Mouse (Mus musculus) adipocyte (in vitro differentiated cells): ENCODE measurements around the gene Nras.

Experiments
- DNase-seq: peaks from one replicate; pipeline ENCODE4 v3.0.0-alpha.2; 2016; ENCODE audit warnings: low spot score

Gene Nras

GRCm38 (mm10) chr3:103058207-103059157 is at the start of gene Nras:
Gene Nras, plus strand, starts transcription at chr3:103058285.
- peak; percentile 95 for DNase-seq

- DNase-seq, result no peak
Observed at GRCm38 (mm10) chr3:103017350-103017749, 40.7 kb upstream of the Nras start.

GRCm38 (mm10) chr3:103019462-103019861 is 38.6 kb upstream of the Nras start:
- DNase-seq, result no peak

- peak; percentile 99 for DNase-seq
Observed at GRCm38 (mm10) chr3:103020249-103020942, 37.7 kb upstream of the Nras start, which contains the start of gene Csde1. Gene Csde1, plus strand, starts transcription at chr3:103020426.

- DNase-seq, result peak; percentile 91
Observed at GRCm38 (mm10) chr3:103020943-103021638, 37.0 kb upstream of the Nras start.

GRCm38 (mm10) chr3:103026174-103026573 is 31.9 kb upstream of the Nras start:
- DNase-seq, result peak; percentile 18

- DNase-seq, result no peak
Observed at GRCm38 (mm10) chr3:103040285-103040684, 17.8 kb upstream of the Nras start.

GRCm38 (mm10) chr3:103040861-103041379 is 17.2 kb upstream of the Nras start:
- DNase-seq, result no peak

- peak; percentile 8 for DNase-seq
Observed at GRCm38 (mm10) chr3:103056016-103056595, 2.0 kb upstream of the Nras start.

GRCm38 (mm10) chr3:103057752-103058151 is 333 bp upstream of the Nras start:
- no peak for DNase-seq

- no peak for DNase-seq
Observed at GRCm38 (mm10) chr3:103066927-103067326, 8.8 kb downstream of the Nras start.

GRCm38 (mm10) chr3:103068971-103069370 is 10.9 kb downstream of the Nras start:
- no peak for DNase-seq

- no peak for DNase-seq
Observed at GRCm38 (mm10) chr3:103073771-103074170, 15.7 kb downstream of the Nras start, which contains the start of gene Ampd1. Gene Ampd1, plus strand, starts transcription at chr3:103074014.

- DNase-seq, result no peak
Observed at GRCm38 (mm10) chr3:103075871-103076270, 17.8 kb downstream of the Nras start.

GRCm38 (mm10) chr3:103076476-103076875 is 18.4 kb downstream of the Nras start:
- DNase-seq, result no peak

GRCm38 (mm10) chr3:103079301-103079700 is 21.2 kb downstream of the Nras start:
- DNase-seq, result no peak

GRCm38 (mm10) chr3:103081051-103081450 is 23.0 kb downstream of the Nras start:
- no peak for DNase-seq

- no peak for DNase-seq
Observed at GRCm38 (mm10) chr3:103081861-103082453, 23.9 kb downstream of the Nras start.

- no peak for DNase-seq
Observed at GRCm38 (mm10) chr3:103082761-103083160, 24.7 kb downstream of the Nras start.

GRCm38 (mm10) chr3:103085986-103086385 is 27.9 kb downstream of the Nras start:
- DNase-seq, result no peak

- DNase-seq, result no peak
Observed at GRCm38 (mm10) chr3:103091753-103092152, 33.7 kb downstream of the Nras start.
